Mouse (Mus musculus) cortical plate, adult 2 months (tissue): ENCODE data around the gene Taf1d.

Source experiments
- CTCF ChIP-seq: fragments of 200-500 bp; IDR thresholded peaks from 2 replicates; pipeline ENCODE4 v1.5.1; 2011; ENCODE audit warnings: mild to moderate bottlenecking, control low read depth, low read length; ENCODE audit not compliant: insufficient read depth; ENCODE audit errors: extremely low read depth
- POLR2A ChIP-seq: fragments of 200-500 bp; IDR thresholded peaks from 2 replicates; pipeline ENCODE4 v1.6.1; 2011; ENCODE audit warnings: mild to moderate bottlenecking, low read length, control low read depth; ENCODE audit not compliant: insufficient read depth; ENCODE audit errors: extremely low read depth

DNA sequence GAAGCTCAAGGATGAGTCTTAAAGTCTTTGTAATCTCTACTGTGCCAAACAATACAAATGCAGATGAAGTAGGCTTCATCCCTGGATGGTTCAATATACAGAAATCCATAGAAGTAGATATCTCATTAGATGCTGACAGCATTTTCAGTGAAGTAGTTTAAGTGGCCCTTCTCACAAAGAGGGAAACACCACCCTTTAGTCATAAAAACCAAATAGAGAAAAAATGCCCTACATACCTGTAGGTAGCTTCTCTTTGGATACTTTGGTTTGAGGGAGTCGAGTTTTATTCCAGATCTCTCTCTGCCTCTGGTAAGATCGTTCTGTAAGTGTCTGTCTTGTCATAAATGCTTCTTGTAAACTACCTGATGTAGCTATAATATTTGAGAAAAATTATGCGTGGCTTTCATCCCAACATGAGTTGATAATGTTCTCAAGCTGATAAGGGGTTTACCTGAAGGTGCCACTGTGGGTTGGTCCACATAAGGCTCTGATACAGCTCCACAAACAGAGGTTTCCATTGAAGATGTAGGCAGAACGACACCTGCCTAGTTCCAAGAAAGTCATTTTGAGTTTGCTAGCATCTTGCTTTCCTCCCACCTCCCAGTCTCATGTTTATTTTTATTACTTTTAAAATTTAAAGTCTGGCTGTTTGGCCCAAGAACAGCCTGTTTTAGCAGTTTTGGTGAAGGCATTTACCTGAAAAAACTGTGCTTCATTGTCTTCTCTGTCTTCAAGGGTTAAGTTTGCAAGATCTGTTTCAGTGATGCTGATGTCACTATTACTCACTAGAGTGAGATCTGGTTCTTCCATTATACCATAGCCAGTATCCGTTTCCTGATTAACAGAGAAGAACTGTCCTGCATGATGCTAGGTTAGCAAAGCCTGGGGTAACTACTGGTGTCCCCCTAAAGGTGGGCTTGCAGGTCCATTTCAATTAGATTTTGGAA is 11.5 kb downstream of the Taf1d start:
- TF ChIP-seq CTCF (no peak), POLR2A (no peak)
